Mouse (Mus musculus) inflammation-experienced regulatory T-cells, adult 6 months (primary cell): ENCODE data around the gene Fam90a1a. TPM values are rescaled to one million over a fixed set of nuclear protein-coding genes. Genes with fewer than 3 reads are reported as not detected.
"Not testable (repeated sequence)": the region's sequence is repeated elsewhere in the genome, so short reads cannot be mapped to it uniquely, and the experiment has no call there.

ENCODE experiments used
- ATAC-seq: one replicate; pipeline ENCODE4 v1.8.0; 2017
- polyA plus RNA-seq, 3 experiments: library from polyadenylated mRNA; unstranded; fragments of 100-300 nt; shearing (Covaris generic); gene quantifications; one replicate each; pipeline ENCODE4 v1.2.1; 2017

Fam90a1a gene
- polyA plus RNA-seq, result not detected

DNA sequence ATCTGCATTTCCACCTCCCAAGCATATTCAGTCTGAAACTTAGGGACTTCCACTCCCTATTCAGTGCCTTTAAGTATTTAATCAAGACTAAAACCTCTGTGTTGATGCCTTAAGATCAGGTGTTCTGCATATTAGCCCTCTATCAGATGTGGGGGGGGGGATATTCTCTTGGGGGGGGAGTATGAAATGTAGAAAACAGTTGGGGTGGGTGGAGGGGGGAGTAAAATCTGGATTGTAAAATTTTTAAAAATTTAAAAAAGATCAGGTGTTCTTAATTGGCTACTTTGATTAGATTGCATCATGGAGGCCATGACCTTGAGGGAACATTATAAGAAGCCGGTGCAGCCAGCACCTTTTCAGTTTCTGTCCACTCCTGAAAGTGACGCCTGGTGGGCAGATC, at the start of gene Fam90a1a:
Fam90a1a (plus strand) TSS at position 301 of the 400 bp plus-strand sequence.
- ATAC-seq, result no peak

DNA sequence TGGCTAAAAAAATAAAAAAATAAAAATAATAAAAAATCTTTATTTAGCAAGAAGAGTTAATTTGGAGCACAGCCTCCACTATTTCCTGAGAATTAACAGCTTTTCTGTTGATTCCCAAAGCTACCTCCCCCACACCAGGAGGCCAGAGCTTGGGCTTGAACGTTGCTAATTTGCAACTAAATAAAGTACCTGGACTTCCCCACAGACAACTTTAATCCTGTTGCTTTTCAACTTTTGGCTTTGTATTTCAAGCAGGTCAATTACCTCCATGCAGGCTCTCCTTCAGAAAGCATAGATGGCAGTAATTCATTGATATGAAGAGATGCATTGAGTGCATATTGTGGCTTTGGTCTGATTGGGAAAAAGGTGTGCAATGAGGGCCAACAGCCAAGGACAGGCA, 46.6 kb upstream of the Fam90a1a start:
- ATAC-seq, result no peak

DNA sequence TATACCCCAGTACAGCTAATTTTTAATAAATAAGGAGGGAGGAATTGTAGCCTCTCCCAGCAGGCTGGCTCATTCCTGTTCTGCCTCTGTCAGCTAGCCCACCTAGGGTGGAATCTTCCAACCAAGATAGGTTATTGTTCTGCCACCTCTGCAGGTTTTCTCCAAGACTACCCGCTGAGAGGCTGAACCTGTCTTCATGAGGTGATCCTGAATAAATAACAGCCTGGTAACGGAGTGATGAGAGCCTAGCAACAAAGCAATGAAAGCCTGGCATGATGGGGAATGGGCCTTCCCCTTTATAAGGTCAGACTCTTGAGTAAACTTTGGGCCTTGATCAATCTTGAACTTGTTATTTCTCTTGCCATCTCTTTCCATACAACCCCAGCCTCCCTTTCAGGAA, 46.0 kb upstream of the Fam90a1a start:
- no peak for ATAC-seq

DNA sequence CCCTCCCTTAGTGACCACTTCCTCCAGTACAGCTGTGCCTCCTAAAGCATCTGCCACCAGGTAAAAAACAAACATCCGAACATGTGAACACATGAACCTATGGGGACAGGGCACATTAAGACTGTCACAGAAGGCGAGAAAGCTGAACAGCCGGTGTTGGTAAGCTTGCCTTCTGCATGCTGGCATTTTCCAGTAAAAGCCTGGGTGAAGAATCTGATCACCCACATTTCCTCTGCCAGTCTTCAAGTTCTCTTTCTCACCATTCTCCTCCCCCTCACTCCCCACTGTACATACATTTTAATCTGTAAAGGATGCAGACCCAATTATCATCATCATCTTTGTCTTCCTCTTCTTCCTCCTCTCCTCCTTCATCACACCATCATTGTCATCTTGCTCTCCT, 42.9 kb upstream of the Fam90a1a start:
- no peak for ATAC-seq

DNA sequence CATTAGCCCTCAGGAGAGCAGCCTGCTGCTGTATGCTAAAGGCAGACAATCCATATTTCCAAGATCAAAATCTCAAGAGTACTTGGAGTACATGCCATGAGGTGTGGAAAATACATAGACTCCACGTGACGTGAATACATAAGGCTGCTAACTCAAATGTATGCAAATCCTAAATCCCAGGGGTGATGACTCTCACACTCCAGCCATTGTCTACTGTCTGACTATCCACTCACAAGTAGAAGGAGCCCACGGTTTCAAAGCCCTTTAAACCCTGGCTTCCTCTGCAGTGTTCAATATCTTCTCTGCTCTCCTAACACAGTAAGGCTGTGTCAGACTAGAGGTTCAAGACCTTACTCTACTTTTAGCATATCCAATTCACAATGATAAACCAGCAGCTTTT, 27.8 kb upstream of the Fam90a1a start:
- not testable (repeated sequence) for ATAC-seq

DNA sequence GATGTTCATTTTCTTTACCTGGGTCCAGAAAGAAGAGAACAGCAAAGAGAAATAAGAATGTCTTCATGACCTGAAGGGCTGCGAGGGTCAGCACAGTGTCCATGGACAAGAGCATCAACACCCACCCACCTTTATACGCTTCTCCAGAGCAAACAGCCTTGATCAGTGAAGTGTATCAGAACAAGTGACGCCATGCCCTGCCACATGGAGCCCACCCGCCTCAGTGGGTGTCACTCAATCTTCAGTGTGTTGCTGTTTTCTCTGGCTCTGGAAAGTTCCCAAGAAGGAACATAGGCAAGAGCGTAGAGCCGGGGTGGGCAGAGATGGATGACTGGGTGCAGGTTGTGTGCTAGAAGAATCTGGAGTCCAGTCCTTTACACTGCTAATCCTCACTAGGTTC, 25.9 kb upstream of the Fam90a1a start, which contains the start of gene Defb15:
Defb15 (minus strand) TSS at position 101 of the 400 bp plus-strand sequence.
- no peak for ATAC-seq

DNA sequence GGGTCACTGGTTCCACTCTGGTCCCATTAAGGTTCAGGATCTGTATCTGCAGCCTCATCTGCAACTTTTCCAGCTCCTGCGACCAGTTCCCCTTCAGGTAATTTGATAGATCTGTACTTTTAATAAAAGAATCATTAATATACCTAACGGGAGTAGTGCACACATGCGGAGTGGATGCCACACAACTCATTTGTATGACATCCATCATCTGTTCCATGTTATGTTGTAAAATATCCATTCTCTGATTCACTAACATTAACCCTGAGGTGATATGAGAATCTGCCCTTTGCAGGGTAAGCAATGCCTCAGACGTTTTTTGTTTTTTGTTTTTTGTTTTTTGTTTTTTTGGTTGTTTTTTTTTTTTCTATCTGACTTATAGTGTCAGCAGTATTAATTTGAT, 20.5 kb upstream of the Fam90a1a start, which contains the start of gene Defb35:
Defb35 (plus strand) TSS at position 301 of the 400 bp plus-strand sequence.
- ATAC-seq, result not testable (repeated sequence)

DNA sequence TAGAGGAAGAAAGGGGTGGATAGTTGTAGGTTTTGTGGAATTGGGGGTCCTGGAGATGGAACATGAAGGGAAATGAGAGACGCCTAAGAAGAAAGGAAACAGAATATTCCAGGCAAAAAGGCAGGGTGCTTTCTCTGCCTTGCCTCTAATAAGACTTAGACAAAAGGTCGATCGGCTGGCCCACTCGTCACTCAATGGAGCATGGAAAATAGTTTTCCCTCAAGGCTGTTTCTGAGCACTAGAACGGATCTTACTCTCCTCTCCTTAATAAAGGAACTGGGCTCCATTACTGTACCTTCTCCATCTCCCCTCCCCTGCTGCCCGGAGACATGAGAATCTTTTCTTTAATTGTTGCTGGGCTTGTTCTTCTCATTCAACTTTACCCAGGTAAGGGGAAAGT, 12.1 kb upstream of the Fam90a1a start, which contains the start of gene Defb13:
Defb13 (plus strand) TSS at position 301 of the 400 bp plus-strand sequence.
- no peak for ATAC-seq

DNA sequence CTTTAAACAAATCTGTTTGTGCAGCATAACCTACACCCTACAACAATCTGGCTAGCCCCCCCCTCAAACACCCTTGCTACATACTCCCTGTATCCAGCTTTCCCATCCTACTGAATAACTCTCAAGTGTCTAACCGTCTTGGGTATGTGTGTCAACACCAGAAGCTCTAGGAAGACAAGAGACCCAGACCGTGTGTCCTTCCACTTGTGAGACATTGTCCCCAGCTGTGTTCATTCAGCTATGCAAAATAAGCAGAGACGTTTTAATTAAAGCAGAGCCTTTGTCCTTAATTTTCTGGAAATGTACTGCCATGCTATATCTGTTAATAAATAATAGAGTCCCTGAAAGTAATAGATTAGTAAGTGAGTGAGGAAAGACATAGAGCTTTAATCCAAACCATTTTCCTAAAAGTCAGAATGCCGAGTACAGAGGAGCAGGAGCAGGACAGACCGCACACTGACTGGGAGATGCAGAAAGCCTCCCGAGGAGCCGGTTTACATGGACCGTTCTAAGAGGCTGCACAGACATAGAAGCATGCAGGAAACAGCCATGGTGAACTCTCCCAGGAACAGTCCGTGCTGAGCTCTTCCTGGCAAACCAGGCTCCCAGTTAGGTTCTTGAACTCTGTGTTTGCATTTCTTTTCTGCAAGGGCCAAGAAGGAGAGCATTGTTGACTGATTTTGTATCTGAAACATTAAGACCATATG, 11.1 kb upstream of the Fam90a1a start:
- ATAC-seq, result no peak

DNA sequence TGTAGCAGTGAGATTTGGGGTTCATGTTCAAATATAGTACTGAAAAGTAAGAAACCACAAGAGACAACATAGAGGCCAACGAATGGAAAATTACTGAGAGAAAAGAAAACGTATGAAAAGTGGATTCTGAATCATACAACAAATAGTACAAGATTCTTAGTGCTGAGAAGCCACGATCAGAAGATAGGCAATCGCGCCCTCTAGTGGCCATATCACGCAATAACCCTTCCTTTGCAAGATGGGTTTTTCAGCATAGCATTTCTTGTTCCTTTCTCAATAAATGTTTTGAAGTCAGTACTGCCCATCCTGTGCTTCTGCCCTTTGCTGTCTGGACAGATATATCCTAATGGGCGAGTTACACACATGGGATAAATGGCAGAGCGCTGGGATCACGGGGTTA, 3.2 kb upstream of the Fam90a1a start:
- ATAC-seq, result no peak

DNA sequence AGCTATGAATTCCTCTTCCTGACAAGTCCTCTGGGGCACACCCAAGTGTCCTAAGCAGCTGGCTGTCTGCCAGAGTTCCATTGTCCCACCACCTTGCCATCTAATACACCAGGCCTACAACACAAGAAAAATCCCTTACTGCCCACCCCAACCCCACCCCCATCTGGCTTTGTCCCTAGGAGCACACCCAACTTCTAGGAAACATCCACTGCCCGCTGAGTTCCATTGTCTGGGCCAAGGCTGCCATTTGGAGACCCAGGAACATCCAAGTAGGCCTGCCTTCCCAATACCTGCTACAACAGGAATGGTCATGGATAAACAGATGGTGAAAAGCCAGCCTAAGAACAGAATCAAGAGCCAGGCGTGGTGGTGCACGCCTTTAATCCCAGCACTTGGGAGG, 2.2 kb upstream of the Fam90a1a start:
- no peak for ATAC-seq

DNA sequence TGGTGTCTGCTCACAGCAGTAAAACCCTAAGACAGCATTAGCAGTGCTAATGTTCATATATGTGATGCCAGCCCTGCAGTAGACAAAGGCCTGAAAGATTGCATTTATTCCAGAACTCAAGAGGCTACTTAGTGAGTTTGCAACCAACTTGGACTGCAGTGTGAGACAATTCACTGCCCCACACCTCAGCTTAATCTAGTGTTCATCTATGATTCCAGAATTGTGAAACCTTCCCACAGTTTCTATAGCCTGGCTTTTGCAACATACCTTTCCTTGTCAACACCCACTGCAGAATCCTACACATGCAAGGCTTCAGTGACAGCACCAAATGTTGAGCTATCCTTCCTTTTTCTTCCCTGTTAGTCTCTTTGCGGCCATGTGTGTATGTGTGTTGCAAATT, 8.1 kb downstream of the Fam90a1a start:
- no peak for ATAC-seq

DNA sequence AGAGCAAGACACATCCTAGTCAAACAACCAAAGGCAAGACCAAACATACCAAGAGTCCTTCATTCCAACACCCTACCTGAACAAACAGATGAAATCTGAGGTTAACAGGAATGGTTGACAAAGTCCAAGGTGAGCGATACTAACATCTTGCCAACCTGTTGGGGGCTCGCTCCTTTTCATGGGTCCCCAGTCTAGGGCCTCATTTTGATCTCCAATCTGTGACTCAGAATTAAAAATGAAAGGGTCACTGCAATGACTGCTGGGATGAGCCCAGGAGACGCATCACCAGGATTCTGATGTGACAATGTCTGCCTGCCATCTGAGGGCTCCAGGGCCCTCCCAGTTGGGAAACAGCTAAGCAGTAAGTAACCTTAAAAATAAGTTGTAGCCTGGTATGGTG, 11.0 kb downstream of the Fam90a1a start, which contains the start of gene Ccdc70:
Ccdc70 (plus strand) TSS at position 301 of the 400 bp plus-strand sequence.
- no peak for ATAC-seq

DNA sequence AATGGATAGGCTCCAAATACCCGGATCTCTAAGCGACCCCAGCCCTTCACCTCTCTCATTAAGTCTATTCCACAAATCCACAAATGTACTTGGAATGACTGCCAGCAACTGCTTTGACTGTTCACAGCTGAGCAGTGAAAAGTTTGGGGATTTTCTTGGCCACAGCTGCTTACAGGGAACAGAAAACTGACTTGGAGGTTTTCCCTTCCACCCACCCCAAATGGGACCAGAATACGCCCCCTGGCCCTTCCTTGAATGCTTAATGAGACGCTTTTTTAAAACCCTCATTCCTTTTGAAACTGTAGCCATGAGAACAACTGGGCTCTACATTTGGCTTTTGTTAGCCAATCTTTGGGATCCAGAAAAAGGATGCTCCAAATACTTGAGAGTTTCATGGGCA, 19.7 kb downstream of the Fam90a1a start:
- no peak for ATAC-seq

DNA sequence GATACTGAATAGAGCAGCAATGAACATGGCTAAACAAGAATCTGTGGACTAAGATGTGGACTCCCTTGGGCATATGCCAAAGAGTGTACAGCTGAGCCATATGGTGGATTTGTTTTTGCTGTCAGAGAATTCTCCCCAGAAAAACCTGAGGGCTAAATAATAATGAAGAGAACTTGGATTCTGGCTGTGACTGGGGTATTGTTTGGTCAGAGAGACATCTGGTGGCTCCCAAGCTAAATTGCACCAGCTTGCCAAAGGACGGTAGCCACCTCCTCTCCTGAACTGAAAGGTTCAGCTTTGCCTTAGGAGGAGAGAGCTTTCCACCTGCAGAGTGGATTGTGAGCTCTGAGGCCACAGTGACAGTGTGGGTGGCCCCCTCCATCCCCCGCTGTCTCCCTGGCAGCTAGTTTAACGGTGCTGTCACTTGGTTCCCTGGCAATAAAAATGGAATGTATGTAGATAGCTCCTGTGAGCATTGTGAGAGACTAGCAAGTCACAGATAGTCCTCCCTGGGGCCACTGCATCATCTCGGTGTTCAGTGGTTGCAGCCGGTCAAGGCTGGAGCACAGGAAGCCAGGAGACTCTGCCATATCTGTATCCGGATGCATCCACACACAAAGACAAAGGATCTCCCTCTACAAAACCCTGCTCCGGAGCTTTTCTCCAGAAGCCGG, 23.3 kb downstream of the Fam90a1a start:
- no peak for ATAC-seq

DNA sequence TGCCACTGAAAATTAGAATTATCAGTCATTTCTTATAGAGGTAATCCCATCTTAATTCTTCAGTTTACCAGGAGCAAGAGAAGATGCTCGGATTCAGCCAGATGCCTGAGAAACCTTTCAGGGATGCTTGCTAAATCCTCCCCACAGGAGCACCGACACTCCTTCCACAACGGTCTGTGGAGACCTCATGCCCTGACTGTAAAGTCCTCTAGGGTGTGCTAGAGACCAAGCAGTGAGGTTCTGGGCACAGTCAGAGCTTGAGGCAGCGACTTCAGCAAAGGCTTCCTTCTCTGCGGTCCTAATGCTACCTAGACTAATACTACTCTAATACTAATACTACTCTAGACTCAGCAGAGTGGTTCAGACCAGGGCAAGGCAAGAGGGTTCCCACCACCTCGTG, 33.7 kb downstream of the Fam90a1a start:
- no peak for ATAC-seq

DNA sequence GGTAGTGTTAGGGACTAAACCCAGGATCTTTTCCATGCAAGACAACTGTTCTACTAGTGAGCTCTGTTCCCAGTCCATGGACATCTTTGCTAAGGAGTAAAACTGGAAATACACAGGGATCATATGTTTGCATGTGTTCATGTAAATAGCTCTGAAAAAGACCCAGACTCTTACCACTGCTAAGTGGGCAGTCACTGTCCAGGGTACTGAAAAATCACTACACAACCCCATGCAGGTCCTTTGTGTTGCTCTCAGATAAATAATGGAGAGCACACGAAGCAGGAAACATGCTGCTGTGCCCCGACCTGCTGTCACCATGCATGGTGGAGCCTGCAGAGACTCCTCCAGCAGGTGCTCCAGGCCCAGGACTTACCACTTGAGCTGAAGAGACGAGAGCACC, 36.7 kb downstream of the Fam90a1a start:
- no peak for ATAC-seq

DNA sequence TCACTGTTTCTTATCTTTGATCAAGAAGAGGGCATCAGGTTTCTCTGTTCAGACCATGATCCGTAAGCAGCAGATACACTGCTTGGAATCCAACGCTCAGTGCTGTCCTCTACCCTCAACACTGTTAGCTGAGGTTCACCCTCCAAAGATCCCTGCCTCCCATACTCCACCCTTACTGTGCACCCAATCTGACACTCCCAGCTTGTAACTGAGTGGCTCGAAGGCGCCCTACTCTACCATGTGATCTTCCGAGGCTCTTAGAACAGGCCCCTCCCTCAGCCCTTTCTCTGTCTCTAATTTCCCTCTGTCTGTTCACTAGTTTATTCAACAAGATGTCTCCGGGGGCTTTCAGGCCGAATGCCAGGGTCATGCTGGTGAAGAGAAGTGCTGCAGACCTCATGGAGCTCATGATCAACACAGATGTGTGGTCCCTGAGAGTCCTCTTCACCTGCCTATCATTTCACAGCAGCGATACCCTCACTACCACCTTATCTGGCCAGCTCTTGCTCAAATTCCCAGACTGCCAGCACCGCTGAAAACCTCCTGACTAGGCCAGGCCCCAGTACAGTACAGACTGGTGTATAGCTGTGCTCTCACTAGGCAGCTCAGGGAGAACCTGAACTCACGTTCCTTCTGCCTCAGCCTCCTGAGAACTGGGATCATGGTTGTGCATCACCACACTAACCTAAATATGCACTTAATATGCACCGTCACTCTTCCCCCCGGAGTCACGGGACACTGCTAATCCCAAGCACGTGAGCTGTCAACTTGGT, 46.4 kb downstream of the Fam90a1a start:
- no peak for ATAC-seq

DNA sequence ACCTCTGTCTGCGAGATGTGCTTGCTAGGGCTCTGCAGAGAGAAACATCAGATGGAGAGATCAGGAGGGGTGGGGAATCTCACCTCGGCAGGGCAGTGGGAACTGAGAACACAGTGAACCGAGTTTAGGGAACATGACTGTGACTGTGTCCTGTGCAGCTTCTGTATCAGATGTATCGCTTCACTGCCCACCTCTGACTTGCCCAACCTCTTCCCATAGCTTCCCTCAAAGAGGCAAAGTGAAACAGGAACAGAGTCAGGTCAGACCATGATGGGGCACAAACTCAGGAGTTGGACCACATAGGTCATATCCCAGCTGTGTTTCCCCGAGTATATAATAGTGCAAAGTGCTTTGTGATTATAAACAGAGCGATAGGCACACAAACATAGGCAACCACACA, 47.9 kb downstream of the Fam90a1a start:
- no peak for ATAC-seq

DNA sequence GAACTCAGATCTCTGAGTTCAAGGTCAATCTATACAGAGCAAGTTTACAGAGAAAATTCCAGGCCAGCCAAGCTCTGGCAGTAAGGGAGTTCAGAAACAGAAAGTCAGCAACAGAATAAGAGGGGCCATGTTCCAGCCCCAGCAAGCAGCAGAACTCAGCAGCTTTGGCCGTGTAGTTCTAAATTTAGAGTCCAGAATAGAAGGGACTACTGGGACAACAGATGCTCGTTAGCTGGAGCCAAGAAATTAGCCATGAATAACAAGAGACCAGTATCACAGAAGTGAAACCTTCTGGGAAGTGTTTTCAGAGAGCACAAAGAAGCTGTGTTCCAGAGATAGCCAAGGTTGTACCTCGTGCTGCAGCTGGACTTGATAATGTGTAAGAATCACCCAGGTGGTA, 50.9 kb downstream of the Fam90a1a start:
- ATAC-seq, result no peak

DNA sequence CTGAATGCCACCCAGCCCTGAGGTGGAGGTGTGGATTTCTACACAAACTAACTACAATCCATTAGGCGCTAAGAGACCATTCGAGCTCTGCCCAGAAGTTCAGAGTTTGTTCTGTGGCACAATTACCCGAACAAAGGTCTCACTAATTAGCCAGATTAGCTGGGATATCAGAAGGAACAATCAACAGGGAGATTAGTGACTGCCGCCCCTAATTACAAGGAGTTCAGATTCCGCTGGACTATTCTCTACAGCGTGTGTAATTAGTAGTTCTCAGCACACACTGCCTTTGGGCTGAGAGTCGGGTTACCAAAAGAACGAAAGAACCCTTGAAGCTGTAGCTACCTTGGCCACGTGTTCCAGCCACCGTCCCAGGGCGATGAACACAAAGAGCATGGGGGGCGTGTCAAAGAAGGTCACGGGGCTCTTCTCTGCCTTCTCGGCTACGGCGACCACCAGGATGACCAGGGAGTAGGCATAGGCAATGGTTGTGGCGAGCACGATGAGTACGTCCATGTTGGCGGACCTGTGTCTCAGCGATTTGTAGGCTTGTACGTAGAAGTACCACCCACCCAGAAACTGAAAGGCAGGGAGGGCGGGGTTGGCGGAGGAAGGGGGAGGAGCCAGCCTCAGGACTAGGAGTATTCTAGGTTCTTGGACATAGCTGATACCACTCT, 54.7 kb downstream of the Fam90a1a start:
- ATAC-seq, result no peak
